28 mouse cellular contexts compared by ENCODE assay signal in the genomic region with DNA sequence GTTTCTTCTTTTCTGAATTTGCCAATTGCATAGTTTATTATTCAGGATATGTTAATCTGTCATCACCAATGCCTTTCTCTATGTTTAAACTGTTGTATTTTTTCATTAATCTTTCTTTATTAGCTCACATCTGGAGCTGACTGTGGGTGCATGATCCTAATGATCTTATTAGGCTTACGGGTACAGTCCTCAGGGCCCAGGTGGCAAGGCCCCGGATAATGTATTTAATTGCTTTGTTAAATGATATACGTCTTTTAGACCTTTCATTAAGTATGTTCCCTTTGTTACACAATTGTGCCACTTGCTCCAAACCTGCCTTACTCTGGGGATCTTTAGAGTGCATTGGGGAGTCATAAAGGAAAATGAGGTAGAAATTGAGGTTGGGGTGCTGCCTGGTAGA.
DNase-seq lines count a peak whose midpoint lies in the region; ATAC-seq lines count a peak whose summit lies in the region.
"Had no signal": no experiment of that assay in that cellular context is flagged by ENCODE, and none has a peak within 500 bp of the region (broad histone marks: within the 10 kb centered on the region; RNA-seq: fewer than 3 reads in every experiment).

No protein-coding gene starts in this region.

- no peaks in the 10 kb centered on the region for H3K27me3 ChIP-seq in embryonic facial prominence, embryonic 14.5 days (replicated peaks; ENCODE audit: control insufficient read depth, insufficient read depth, low read length)
- H3K27me3 ChIP-seq in embryonic facial prominence, embryonic 10.5 days (replicated peaks; ENCODE audit: low read depth, poor library complexity, severe bottlenecking), result no peaks in the 10 kb centered on the region
- no peaks in the 10 kb centered on the region for H3K27me3 ChIP-seq in neural tube, embryonic 12.5 days (replicated peaks)
- no peaks in the 10 kb centered on the region for H3K27me3 ChIP-seq in neural tube, embryonic 15.5 days (replicated peaks)
- no peaks in the 10 kb centered on the region for H3K27me3 ChIP-seq in neural tube, embryonic 14.5 days (ENCODE audit: control insufficient read depth, insufficient read depth, low read length)
- H3K27me3 ChIP-seq: CH12.LX; embryonic facial prominence, embryonic 12.5 days; embryonic facial prominence, embryonic 15.5 days; forebrain, embryonic 12.5 days; Patski had no signal

- H3K9ac ChIP-seq in embryonic facial prominence, embryonic 14.5 days (ENCODE audit: low read depth, low read length), result no peak overlapping the region
- no peak overlapping the region for H3K9ac ChIP-seq in neural tube, embryonic 12.5 days
- no peak overlapping the region for H3K9ac ChIP-seq in neural tube, embryonic 15.5 days (replicated peaks)
- no peak overlapping the region for H3K9ac ChIP-seq in neural tube, embryonic 14.5 days (replicated peaks; ENCODE audit: low read depth, low read length)
- H3K9ac ChIP-seq: embryonic facial prominence, embryonic 12.5 days; embryonic facial prominence, embryonic 15.5 days; forebrain, embryonic 12.5 days had no signal

- H3K4me2 ChIP-seq in embryonic facial prominence, embryonic 14.5 days (ENCODE audit: low read depth, low read length), result no peak overlapping the region
- no peak overlapping the region for H3K4me2 ChIP-seq in neural tube, embryonic 12.5 days (replicated peaks)
- H3K4me2 ChIP-seq in neural tube, embryonic 15.5 days, result no peak overlapping the region
- H3K4me2 ChIP-seq in neural tube, embryonic 14.5 days (ENCODE audit: low read depth, low read length), result no peak overlapping the region
- H3K4me2 ChIP-seq: embryonic facial prominence, embryonic 12.5 days; embryonic facial prominence, embryonic 15.5 days; forebrain, embryonic 12.5 days had no signal

- H3K27ac ChIP-seq in embryonic facial prominence, embryonic 14.5 days (replicated peaks; ENCODE audit: low read depth, low read length), result no peak overlapping the region
- H3K27ac ChIP-seq in embryonic facial prominence, embryonic 10.5 days (replicated peaks), result no peak overlapping the region
- H3K27ac ChIP-seq in neural tube, embryonic 12.5 days, result no peak overlapping the region
- H3K27ac ChIP-seq in neural tube, embryonic 15.5 days (replicated peaks), result no peak overlapping the region
- no peak overlapping the region for H3K27ac ChIP-seq in neural tube, embryonic 14.5 days (ENCODE audit: low read depth, low read length)
- H3K27ac ChIP-seq: embryonic facial prominence, embryonic 12.5 days; embryonic facial prominence, embryonic 15.5 days; forebrain, embryonic 10.5 days; forebrain, embryonic 12.5 days had no signal

- ATAC-seq in embryonic facial prominence, embryonic 14.5 days (ENCODE audit: low read depth), result peak; percentile 82; the same call in 1 of the 2 replicates
- ATAC-seq in neural tube, embryonic 12.5 days (ENCODE audit: low FRiP score, low read depth), result peak; percentile 61; the same call in 1 of the 2 replicates
- ATAC-seq in neural tube, embryonic 15.5 days (ENCODE audit: low FRiP score), result no peak
- peak; percentile 51; the same call in 1 of the 2 replicates for ATAC-seq in neural tube, embryonic 14.5 days (ENCODE audit: low read depth)
- ATAC-seq: CD4-positive, CD25-positive, alpha-beta regulatory T cell, adult 4 months; forebrain, embryonic 14.5 days; forebrain, embryonic 16.5 days; Patski had no signal

- WGBS in embryonic facial prominence, embryonic 14.5 days, result 75% methylated on average over 3 of the region's 3 CpGs
- WGBS in embryonic facial prominence, embryonic 10.5 days, result 81% methylated on average over 3 of the region's 3 CpGs
- WGBS in neural tube, embryonic 12.5 days, result 44% methylated on average over 3 of the region's 3 CpGs
- WGBS in neural tube, embryonic 15.5 days, result 32% methylated on average over 3 of the region's 3 CpGs
- WGBS in neural tube, embryonic 14.5 days, result 23% methylated on average over 3 of the region's 3 CpGs

- no peaks in the 10 kb centered on the region for H3K9me3 ChIP-seq in embryonic facial prominence, embryonic 14.5 days (ENCODE audit: control insufficient read depth, low read length)
- no peaks in the 10 kb centered on the region for H3K9me3 ChIP-seq in embryonic facial prominence, embryonic 10.5 days
- H3K9me3 ChIP-seq in neural tube, embryonic 12.5 days, result no peaks in the 10 kb centered on the region
- no peaks in the 10 kb centered on the region for H3K9me3 ChIP-seq in neural tube, embryonic 15.5 days (replicated peaks)
- no peaks in the 10 kb centered on the region for H3K9me3 ChIP-seq in neural tube, embryonic 14.5 days (ENCODE audit: control insufficient read depth, low read length)
- H3K9me3 ChIP-seq: embryonic facial prominence, embryonic 12.5 days; embryonic facial prominence, embryonic 15.5 days; forebrain, embryonic 10.5 days; forebrain, embryonic 12.5 days; G1E had no signal

- H3K36me3 ChIP-seq in embryonic facial prominence, embryonic 14.5 days (ENCODE audit: control insufficient read depth, insufficient read depth, low read length), result no peaks in the 10 kb centered on the region
- no peaks in the 10 kb centered on the region for H3K36me3 ChIP-seq in embryonic facial prominence, embryonic 10.5 days (replicated peaks)
- no peaks in the 10 kb centered on the region for H3K36me3 ChIP-seq in neural tube, embryonic 12.5 days
- no peaks in the 10 kb centered on the region for H3K36me3 ChIP-seq in neural tube, embryonic 15.5 days
- H3K36me3 ChIP-seq in neural tube, embryonic 14.5 days (ENCODE audit: control insufficient read depth, insufficient read depth, low read length), result no peaks in the 10 kb centered on the region
- H3K36me3 ChIP-seq: embryonic facial prominence, embryonic 12.5 days; embryonic facial prominence, embryonic 15.5 days; forebrain, embryonic 10.5 days; forebrain, embryonic 12.5 days; G1E had no signal

- DNase-seq in embryonic facial prominence, embryonic 14.5 days (ENCODE audit: low spot score), result peak; percentile 1
- DNase-seq in embryonic facial prominence, embryonic 10.5 days (ENCODE audit: low spot score), result no peak
- no peak for DNase-seq in T-cell, adult 2 months (ENCODE audit: low spot score)
- DNase-seq: adrenal gland, adult 2 months; adrenal gland, postnatal 10 days; adrenal gland, postnatal 25 days; B cell, adult 2 months; cerebellum, adult 11 months; cerebellum, adult 18-20 months; cerebellum, adult 8-10 months; cerebellum, adult 9-11 months; cerebellum, postnatal 14 days; cerebellum, postnatal 36 days; embryo, embryonic 11 days had no signal

- no peaks in the 10 kb centered on the region for H3K4me1 ChIP-seq in embryonic facial prominence, embryonic 14.5 days (ENCODE audit: control insufficient read depth, insufficient read depth, low read length)
- H3K4me1 ChIP-seq in embryonic facial prominence, embryonic 10.5 days, result no peaks in the 10 kb centered on the region
- H3K4me1 ChIP-seq in neural tube, embryonic 12.5 days, result no peaks in the 10 kb centered on the region
- no peaks in the 10 kb centered on the region for H3K4me1 ChIP-seq in neural tube, embryonic 15.5 days
- H3K4me1 ChIP-seq in neural tube, embryonic 14.5 days (ENCODE audit: control insufficient read depth, insufficient read depth, low read length), result no peaks in the 10 kb centered on the region
- H3K4me1 ChIP-seq: embryonic facial prominence, embryonic 12.5 days; embryonic facial prominence, embryonic 15.5 days; forebrain, embryonic 10.5 days; forebrain, embryonic 12.5 days had no signal

- H3K4me3 ChIP-seq in embryonic facial prominence, embryonic 14.5 days (ENCODE audit: low read depth, low read length), result no peak overlapping the region
- no peak overlapping the region for H3K4me3 ChIP-seq in embryonic facial prominence, embryonic 10.5 days
- no peak overlapping the region for H3K4me3 ChIP-seq in neural tube, embryonic 12.5 days
- no peak overlapping the region for H3K4me3 ChIP-seq in neural tube, embryonic 15.5 days (replicated peaks)
- no peak overlapping the region for H3K4me3 ChIP-seq in neural tube, embryonic 14.5 days (ENCODE audit: low read depth, low read length)
- H3K4me3 ChIP-seq: embryonic facial prominence, embryonic 12.5 days; embryonic facial prominence, embryonic 15.5 days; erythroblast, embryonic 14.5 days; forebrain, embryonic 10.5 days; forebrain, embryonic 12.5 days had no signal
